Mouse (Mus musculus): ENCODE results near the gene 6030458C11Rik.

The 6030458C11Rik gene

GRCm38 (mm10) chr15:12760747-12761146 is 63.7 kb downstream of the 6030458C11Rik start:
- no peak for DNase-seq (ENCODE audit: low read depth, low spot score)

- no peak for DNase-seq (ENCODE audit: low read depth, low spot score)
Observed at GRCm38 (mm10) chr15:12758461-12758860, 66.0 kb downstream of the 6030458C11Rik start.

Measured in skeletal muscle tissue, adult 2 months (tissue).